Mouse (Mus musculus) Patski (cell line): ENCODE measurements around the gene Slfnl1. TPM values are rescaled to one million over a fixed set of nuclear protein-coding genes. Genes with fewer than 3 reads are reported as not detected.

Source experiments
- ATAC-seq: fragments of 100-300 bp; one replicate; pipeline ENCODE4 v1.8.0; 2021
- CTCF ChIA-PET: fragments of 350-600 bp; sonication (Branson Sonifier 250); formaldehyde crosslinking; loops from one replicate; lab custom pipeline; 2022; ENCODE audit warnings: inconsistent platforms; lab: Charles Lee
- POLR2A ChIA-PET: fragments of 350-600 bp; sonication (Branson Sonifier 250); formaldehyde crosslinking; loops from one replicate; lab custom pipeline; 2022; ENCODE audit warnings: antibody characterized with exemption, inconsistent platforms; lab: Charles Lee
- DNase-seq: peaks from one replicate; pipeline ENCODE4 v3.0.0-alpha.2; 2011; ENCODE audit warnings: low read depth, low spot score
- H3K27me3 ChIP-seq: fragments of 371-371 bp; one replicate; pipeline ENCODE4 v1.5.1; 2021
- CTCF ChIP-seq: fragments of 100-300 bp; IDR thresholded peaks from one replicate; pipeline ENCODE4 v1.5.1; 2021
- in situ Hi-C: fragments of 300-500 bp; cut with MboI; formaldehyde crosslinking; loops from 3 replicates; pipeline ENCODE4 v1.11.1; 2018; ENCODE audit warnings: low pct_unique_long_range_greater_than_20kb, mixed read lengths
- polyA plus RNA-seq: library from polyadenylated mRNA; unstranded; gene quantifications from one replicate; pipeline ENCODE4 v1.2.3, GENCODE M21; 2021

Gene Slfnl1
- polyA plus RNA-seq, 1 experiment from 2014 or later, result 0.64 TPM

- no peak for TF ChIP-seq CTCF
- in situ Hi-C loops, result no loop called here
- POLR2A ChIA-PET, result no interaction called here
- ATAC-seq, result no peak
- no peaks in the 10 kb centered on the region for H3K27me3 ChIP-seq
- DNase-seq, result no peak
- CTCF ChIA-PET, result interaction anchor here (1.5 to 3.1 kb wide), 2 partner anchors 11 to 17 kb away, joined by 3 to 10 read pairs; no protein-coding TSS in a partner anchor
Measured at GRCm38 (mm10) chr4:120528171-120528570, 3.9 kb upstream of the Slfnl1 start.

GRCm38 (mm10) chr4:120538664-120539063 is 6.6 kb downstream of the Slfnl1 start:
- no peak for TF ChIP-seq CTCF

DNA sequence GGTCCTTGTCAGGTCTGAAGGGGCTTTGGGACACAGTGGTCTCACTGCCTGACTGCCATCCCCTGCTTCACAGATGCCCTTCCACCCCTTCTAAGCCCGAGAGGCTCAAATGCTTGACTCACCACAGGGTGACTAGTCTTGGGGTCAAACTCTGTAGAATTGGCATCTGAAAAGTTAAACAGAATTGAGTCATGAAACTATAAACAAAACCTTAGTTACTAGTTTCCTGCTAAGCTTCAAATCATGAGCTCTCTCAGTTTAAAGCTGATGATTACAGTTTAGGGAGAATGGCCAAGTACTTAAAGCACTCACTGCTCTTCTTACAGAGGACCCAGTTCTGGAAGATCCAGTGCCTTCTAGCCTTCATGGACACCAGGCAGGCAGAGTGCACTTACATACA is 12.9 kb downstream of the Slfnl1 start:
- in situ Hi-C loops, result no loop called here
- DNase-seq (no peak), ATAC-seq (no peak)
- TF ChIP-seq CTCF, result no peak
- ChIA-PET CTCF (interaction anchor here (1.2 to 1.5 kb wide), 3 partner anchors 8 to 19 kb away, joined by 3 to 4 read pairs (median 3); no protein-coding TSS in a partner anchor), POLR2A (no interaction called here)
- no peaks in the 10 kb centered on the region for H3K27me3 ChIP-seq

More at GRCm38 (mm10) chr4:120538664-120539063, 6.6 kb downstream of the Slfnl1 start:
- in situ Hi-C loops, result no loop called here
- CTCF ChIA-PET, result no interaction called here
- DNase-seq (no peak), ATAC-seq (no peak)
- no peaks in the 10 kb centered on the region for H3K27me3 ChIP-seq
- POLR2A ChIA-PET, result no interaction called here

DNA sequence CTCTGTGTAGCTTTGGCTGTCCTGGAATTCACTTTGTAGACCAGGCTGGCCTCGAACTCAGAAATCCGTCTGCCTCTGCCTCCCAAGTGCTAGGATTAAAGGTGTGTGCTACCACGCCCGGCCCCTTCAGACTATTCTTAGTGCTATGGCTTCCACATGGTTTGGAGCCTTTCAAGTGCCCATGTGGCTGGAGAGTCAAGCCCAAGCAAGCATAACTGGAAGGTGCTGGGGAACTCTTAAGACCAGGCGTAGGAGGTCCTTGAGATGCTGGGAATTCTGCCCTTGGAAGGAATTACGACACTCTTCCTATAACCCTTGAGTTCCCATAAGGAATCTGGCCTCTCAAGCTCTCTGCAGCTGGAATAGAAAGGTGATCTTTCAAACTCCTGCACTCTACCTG is 24.6 kb downstream of the Slfnl1 start:
- H3K27me3 ChIP-seq, result no peaks in the 10 kb centered on the region
- no peak for DNase-seq
- POLR2A ChIA-PET, result no interaction called here
- in situ Hi-C loops, result no loop called here
- ATAC-seq, result no peak
- TF ChIP-seq CTCF, result no peak
- CTCF ChIA-PET, result interaction anchor here (1.2 kb wide), 1 partner anchor 49 kb away, joined by 3 read pairs; no protein-coding TSS in a partner anchor

DNA sequence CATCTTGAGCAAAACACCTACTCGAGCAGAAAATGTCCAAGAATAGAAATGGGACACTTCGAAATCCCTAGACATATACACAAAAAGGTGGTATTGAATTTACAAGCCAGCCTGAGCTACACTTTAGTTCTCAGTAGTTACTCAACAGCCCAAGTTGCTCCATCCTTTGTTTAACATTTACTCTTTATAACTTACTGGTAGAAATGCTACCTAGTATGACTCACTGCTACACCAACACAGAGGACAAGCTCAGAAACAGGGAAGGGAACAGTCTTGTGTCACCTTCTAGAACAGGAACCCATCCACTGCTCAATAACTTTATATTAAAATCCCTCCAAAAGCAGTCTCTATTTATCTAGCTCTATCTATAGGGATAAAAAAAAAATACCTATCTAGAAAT is 33.7 kb downstream of the Slfnl1 start:
- CTCF ChIA-PET, result interaction anchor here (1.8 kb wide), 1 partner anchor 13 kb away, joined by 4 read pairs; no protein-coding TSS in a partner anchor
- in situ Hi-C loops, result no loop called here
- ATAC-seq, result no peak

GRCm38 (mm10) chr4:120568005-120568404 is 36.0 kb downstream of the Slfnl1 start:
- ATAC-seq (peak; percentile 40), DNase-seq (peak; percentile 58)
- CTCF ChIA-PET, result no interaction called here
- no peak for TF ChIP-seq CTCF
- no peaks in the 10 kb centered on the region for H3K27me3 ChIP-seq
- POLR2A ChIA-PET, result no interaction called here
- in situ Hi-C loops, result no loop called here

More for the DNA sequence above, 33.7 kb downstream of the Slfnl1 start:
- DNase-seq, result no peak
- H3K27me3 ChIP-seq, result no peaks in the 10 kb centered on the region
- POLR2A ChIA-PET, result no interaction called here
- no peak for TF ChIP-seq CTCF

DNA sequence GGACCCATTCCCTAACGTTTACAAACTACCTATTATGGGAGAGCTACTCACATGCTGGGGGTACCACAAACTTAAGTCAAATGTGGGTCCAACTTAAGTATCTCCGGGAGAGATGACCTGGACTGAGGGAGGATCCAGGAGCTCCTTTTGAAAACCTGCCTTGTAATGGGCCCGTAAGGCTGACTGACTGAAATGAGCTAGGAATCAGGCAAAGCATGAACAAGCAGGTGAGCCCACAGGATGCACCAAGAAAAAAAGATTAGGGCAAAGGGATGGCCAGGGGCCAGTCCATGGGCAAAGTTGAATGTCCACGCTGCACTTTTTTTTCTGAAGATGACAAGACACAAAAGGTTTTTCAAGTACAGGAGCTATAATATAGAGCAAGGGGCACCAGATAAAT is 37.0 kb downstream of the Slfnl1 start:
- no peak for TF ChIP-seq CTCF
- in situ Hi-C loops, result no loop called here
- ATAC-seq (no peak), DNase-seq (no peak)
- no peaks in the 10 kb centered on the region for H3K27me3 ChIP-seq
- ChIA-PET POLR2A (interaction anchor here (0.6 to 1.2 kb wide), 6 partner anchors 69 to 331 kb away, joined by 3 to 6 read pairs (median 4); no protein-coding TSS in a partner anchor), CTCF (interaction anchor here (1.6 kb wide), 1 partner anchor 21 kb away, joined by 5 read pairs; no protein-coding TSS in a partner anchor)

DNA sequence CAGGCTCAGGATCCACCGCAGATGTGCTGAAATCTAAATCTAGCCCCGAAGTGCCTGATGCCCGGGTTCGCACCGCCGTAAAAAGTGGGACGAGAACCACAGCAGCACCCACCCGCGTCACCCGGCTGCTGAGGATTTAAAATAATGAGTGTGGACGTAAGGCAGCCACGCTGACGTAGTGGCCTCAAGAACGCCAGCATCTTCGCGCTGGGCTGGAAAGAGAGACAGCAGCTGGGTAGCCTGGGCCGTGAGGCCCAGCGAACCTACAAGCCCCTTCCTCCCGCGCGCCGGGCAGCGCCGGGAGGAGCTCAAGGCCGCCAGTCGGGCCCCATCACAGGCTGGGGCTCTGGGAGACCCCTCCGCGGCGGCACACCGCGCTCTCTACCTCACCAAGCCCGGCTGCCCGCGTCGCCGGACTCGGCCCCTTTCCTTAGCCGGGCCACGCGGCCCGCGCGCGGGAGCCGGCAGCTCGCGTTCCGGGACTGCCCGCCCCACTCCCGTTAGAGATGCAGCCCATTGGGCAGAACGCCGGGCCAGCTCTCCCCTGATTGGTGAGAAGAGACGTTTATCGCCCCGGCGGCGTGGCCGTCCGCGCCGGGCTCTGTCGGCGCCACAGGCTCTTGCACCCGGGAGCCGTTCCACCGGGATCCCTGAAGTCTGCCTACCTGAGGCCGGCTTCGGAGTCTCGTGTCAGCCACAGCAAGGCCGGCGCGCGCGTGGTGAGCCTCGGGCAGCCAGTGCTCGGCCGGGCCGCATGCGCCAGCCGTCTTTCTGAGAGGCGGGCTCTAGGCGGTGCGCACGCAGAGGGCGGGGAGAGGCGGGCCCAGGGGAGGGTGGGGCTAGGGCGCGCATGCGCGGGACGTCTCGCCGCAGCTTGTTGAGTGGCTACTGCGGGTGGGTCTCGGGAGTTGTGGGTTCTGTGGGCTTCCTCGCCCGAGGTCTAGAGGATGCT is 37.7 kb downstream of the Slfnl1 start, which contains the start of gene Ctps:
Gene Ctps (minus strand): TSS at position 791 of the 952 bp plus-strand sequence.
- DNase-seq (peak; percentile 62), ATAC-seq (peak; percentile 77)
- TF ChIP-seq CTCF, result no peak
- ChIA-PET POLR2A (interaction anchor here (0.6 to 1.2 kb wide), 6 partner anchors 69 to 499 kb away, joined by 3 to 6 read pairs (median 4); no protein-coding TSS in a partner anchor), CTCF (interaction anchor here (1.6 kb wide), 1 partner anchor 20 kb away, joined by 5 read pairs; no protein-coding TSS in a partner anchor)
- in situ Hi-C loops, result no loop called here
- H3K27me3 ChIP-seq, result no peaks in the 10 kb centered on the region

GRCm38 (mm10) chr4:120570438-120571069 is 38.5 kb downstream of the Slfnl1 start:
- POLR2A ChIA-PET, result no interaction called here
- CTCF ChIA-PET, result no interaction called here
- in situ Hi-C loops, result no loop called here
- peak; percentile 14 for ATAC-seq
- H3K27me3 ChIP-seq, result no peaks in the 10 kb centered on the region
- peak; percentile 28 for DNase-seq
- TF ChIP-seq CTCF, result no peak

DNA sequence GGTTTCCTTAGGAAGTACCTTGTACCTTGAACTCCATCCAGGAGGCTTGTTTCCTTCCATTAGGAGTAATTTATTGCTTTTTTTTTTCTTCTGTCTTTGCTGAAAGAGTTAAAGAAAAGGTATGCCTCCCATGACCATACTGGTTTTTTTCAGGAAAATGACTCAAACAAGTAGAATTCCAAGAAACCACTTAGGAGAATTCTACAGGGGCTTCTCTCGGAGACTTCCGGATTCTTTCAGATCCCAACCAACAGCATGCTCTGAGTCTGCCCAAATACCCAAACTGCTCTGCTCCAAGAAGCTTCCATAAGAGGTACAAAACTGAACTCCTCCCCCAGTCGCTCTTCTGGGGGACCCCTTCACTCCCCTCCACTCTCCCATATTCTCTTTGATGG is 39.0 kb downstream of the Slfnl1 start:
- CTCF ChIA-PET, result no interaction called here
- no peak for TF ChIP-seq CTCF
- POLR2A ChIA-PET, result interaction anchor here (0.9 kb wide), 1 partner anchor 27 kb away, joined by 3 read pairs; no protein-coding TSS in a partner anchor
- in situ Hi-C loops, result no loop called here
- DNase-seq (peak; percentile 63), ATAC-seq (peak; percentile 33)
- H3K27me3 ChIP-seq, result no peaks in the 10 kb centered on the region
